Mouse (Mus musculus) induced T-regulatory cell, adult 2 months (primary cell): ENCODE data around the gene Msrb1.

ENCODE experiments used
- DNase-seq: peaks from one replicate; pipeline ENCODE4 v3.0.0-alpha.2; 2012; ENCODE audit warnings: low read depth

Gene Msrb1

GRCm38 (mm10) chr17:24743896-24744295 lies 7.5 kb downstream of the Msrb1 start:
- DNase-seq = no peak

- DNase-seq = no peak
These were observed 7.9 kb downstream of the Msrb1 start for GRCm38 (mm10) chr17:24744381-24744780.

GRCm38 (mm10) chr17:24745526-24746497 lies 9.4 kb downstream of the Msrb1 start:
- DNase-seq = peak; percentile 91

GRCm38 (mm10) chr17:24746986-24747385 lies 10.5 kb downstream of the Msrb1 start:
- DNase-seq = no peak

GRCm38 (mm10) chr17:24751528-24751927 lies 15.1 kb downstream of the Msrb1 start:
- DNase-seq = no peak

GRCm38 (mm10) chr17:24752415-24753394 lies 16.3 kb downstream of the Msrb1 start, which contains the start of gene Hs3st6:
Gene Hs3st6, plus strand, starts transcription at chr17:24752988.
- peak; percentile 57 for DNase-seq

- no peak for DNase-seq
These were observed 21.0 kb downstream of the Msrb1 start for GRCm38 (mm10) chr17:24757394-24757793.

GRCm38 (mm10) chr17:24761121-24761520 lies 24.7 kb downstream of the Msrb1 start:
- DNase-seq = no peak

GRCm38 (mm10) chr17:24765016-24765905 lies 28.8 kb downstream of the Msrb1 start:
- DNase-seq = no peak

- DNase-seq = no peak
These were observed 29.9 kb downstream of the Msrb1 start for GRCm38 (mm10) chr17:24766266-24766875.

GRCm38 (mm10) chr17:24769146-24769545 lies 32.7 kb downstream of the Msrb1 start:
- no peak for DNase-seq

GRCm38 (mm10) chr17:24773241-24773640 lies 36.8 kb downstream of the Msrb1 start:
- peak; percentile 34 for DNase-seq

GRCm38 (mm10) chr17:24775173-24775572 lies 38.7 kb downstream of the Msrb1 start:
- no peak for DNase-seq

- DNase-seq = no peak
These were observed 40.6 kb downstream of the Msrb1 start for GRCm38 (mm10) chr17:24777073-24777472.

- DNase-seq = no peak
These were observed 44.4 kb downstream of the Msrb1 start for GRCm38 (mm10) chr17:24780821-24781220.

- no peak for DNase-seq
These were observed 55.7 kb downstream of the Msrb1 start for GRCm38 (mm10) chr17:24792190-24792589.
